Mouse (Mus musculus) ovary, postnatal 10 days (tissue): ENCODE measurements around the gene Cd164l2.

Source experiments
- DNase-seq: peaks from one replicate; pipeline ENCODE4 v3.0.0; 2022; ENCODE audit warnings: low spot score

Gene Cd164l2

DNA sequence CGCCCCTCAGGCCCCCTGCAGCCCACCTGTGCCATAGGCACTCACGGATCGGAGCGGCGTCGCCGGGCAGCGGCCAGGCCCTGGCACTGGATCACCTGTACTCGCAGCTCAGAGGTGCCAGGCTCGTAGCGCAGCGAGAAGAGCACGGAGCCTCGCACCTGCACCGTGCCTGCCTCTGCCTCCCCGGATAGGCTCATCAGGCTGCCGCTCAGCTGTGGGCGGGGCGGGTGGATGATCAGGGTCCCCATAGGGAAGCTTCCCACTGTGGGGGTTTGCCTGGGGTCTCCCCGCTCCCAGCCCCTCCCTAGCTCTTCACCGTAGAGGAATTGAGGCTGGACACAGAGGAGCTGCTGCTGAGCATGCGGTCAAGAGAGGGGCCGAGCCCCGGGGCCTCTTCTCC is 44.9 kb downstream of the Cd164l2 start:
- DNase-seq: no peak

GRCm38 (mm10) chr4:133257230-133257629 is 45.3 kb downstream of the Cd164l2 start:
- DNase-seq: no peak

GRCm38 (mm10) chr4:133257798-133258408 is 46.0 kb downstream of the Cd164l2 start:
- DNase-seq: no peak

- DNase-seq: no peak
Measured at GRCm38 (mm10) chr4:133261641-133262374, 49.9 kb downstream of the Cd164l2 start.

DNA sequence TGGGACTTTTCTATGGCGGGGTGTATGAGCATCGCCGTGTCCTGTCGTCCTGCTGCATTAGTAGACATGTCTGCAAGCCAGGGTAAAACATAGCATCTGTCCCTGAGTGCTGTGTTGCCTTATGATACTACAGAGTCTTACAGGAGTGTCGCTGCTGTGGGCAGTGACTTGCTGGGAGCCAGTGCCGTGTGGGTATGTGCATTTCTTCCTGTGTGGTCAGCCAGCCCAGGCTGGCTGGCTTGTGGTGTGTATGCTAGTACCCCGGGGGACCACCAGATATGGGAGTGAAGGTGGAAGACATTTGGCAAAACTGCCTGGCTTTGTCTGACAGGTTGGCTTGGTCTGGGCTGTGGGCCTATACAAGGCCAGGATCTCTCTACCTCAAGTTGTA is 50.4 kb downstream of the Cd164l2 start:
- no peak for DNase-seq

- no peak for DNase-seq
Measured at GRCm38 (mm10) chr4:133262882-133263281, 51.0 kb downstream of the Cd164l2 start, which contains the start of gene Sytl1. Gene Sytl1 (minus strand): TSS chr4:133263113.

- DNase-seq: no peak
Measured at GRCm38 (mm10) chr4:133263756-133264155, 51.8 kb downstream of the Cd164l2 start.

GRCm38 (mm10) chr4:133264559-133264958 is 52.6 kb downstream of the Cd164l2 start:
- no peak for DNase-seq

DNA sequence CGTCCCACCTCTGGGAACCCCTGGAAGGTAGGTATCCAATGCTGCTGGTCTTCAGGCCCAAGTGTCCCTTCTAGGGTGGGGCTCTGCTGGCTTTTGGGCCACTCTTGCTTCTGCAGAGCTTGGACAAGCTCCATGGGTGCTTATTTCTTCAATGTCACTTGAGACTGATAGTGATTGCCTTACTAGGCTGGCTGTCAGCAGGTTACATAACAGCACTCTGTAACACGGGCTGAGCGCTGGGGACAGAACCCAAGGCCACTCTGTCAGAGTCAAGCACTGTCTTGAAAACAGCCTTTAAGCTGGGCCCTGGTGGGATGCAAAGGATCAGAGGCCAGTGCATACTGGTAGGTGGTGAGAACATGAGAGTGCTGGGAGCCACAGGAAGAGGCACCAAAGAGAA is 53.4 kb downstream of the Cd164l2 start:
- DNase-seq: no peak

GRCm38 (mm10) chr4:133265759-133266158 is 53.8 kb downstream of the Cd164l2 start:
- DNase-seq: no peak

DNA sequence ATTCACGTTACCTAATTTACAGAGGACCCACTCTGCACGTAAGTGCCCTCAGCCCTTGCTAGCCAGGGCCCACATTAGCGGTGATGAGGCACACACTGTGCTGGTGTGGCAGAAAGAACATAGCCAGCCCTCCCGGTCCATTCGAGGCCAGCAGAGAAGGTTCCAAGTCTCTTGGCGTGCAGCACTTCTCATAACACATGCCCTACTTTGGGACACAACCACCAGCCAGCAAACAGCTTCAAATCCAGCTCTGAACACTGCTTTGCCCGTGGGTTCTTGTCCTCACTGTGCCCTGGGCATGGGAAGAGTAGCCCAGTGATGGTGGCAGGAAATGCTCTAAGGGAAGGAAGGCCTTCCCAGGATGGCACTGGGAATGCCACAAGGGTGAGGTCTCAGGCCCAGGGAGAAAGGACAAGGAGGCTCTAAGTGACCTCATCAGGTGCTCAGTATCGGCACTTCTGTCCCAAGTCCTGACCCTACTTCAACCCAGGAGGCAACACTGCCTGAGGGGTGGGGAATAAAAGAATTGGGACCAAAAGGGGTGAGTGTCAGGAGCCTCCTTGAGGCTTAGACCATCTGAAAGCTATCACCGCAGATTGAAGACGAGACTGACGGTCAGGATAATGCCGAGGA is 54.4 kb downstream of the Cd164l2 start:
- DNase-seq: no peak

DNA sequence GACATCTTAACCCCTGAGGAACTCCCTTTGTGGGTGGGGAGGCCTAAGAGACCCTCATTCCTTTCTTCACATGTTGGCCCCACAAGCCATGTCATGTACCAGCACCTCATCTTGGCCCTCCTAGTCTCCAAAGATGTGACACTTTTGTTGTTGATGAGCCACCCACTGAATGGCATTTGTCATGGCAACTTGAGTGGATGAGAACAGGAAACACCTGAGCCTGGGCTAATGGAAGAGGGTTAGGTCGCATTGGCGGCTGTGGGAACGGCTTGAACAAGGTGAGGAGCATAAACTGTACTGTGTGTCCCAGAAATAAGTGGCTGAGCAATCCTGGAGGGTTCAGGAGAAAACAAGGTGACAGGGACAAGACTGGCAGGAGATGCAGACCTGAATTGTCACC is 57.0 kb downstream of the Cd164l2 start:
- no peak for DNase-seq

DNA sequence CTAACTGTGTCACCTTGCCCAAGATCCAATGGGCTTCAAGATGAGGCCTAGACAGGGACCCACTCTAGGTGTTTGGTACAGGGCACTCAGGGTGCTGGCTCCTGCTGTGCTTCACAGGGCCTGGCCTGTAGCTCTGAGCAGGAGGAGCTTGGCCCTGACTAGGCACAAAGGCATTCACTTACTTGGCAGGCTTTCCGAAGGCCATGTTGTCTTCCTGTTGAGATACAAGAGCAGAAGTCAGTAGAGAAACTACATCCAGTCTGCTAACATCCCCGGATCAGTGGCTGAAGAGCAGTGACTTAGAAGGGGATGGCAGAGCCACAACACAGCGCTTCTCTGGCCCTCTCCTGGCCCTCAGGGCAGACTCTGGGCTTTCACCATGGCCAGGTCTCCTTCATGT is 57.7 kb downstream of the Cd164l2 start:
- no peak for DNase-seq

DNA sequence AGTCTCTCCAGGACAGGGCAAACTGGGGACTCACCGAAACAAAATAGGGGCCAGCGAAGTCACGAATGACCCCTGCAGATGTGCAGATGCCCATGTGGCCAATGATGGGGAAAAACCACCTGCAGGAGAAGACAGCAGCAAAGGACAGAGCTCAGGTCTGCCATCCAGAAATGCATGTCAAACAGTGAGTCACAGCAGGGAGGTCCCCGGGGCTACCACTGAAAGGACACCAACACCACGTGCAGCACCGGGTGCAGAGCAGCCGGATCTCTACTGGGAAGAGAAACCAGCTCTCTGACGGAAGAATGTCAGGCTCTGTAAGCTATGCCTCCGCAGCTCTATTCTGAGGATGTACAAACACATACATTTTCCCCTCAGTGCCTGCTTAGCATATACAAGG is 59.0 kb downstream of the Cd164l2 start:
- DNase-seq: no peak
